Comparison of ENCODE assay signal across 8 mouse cellular contexts in the genomic region with DNA sequence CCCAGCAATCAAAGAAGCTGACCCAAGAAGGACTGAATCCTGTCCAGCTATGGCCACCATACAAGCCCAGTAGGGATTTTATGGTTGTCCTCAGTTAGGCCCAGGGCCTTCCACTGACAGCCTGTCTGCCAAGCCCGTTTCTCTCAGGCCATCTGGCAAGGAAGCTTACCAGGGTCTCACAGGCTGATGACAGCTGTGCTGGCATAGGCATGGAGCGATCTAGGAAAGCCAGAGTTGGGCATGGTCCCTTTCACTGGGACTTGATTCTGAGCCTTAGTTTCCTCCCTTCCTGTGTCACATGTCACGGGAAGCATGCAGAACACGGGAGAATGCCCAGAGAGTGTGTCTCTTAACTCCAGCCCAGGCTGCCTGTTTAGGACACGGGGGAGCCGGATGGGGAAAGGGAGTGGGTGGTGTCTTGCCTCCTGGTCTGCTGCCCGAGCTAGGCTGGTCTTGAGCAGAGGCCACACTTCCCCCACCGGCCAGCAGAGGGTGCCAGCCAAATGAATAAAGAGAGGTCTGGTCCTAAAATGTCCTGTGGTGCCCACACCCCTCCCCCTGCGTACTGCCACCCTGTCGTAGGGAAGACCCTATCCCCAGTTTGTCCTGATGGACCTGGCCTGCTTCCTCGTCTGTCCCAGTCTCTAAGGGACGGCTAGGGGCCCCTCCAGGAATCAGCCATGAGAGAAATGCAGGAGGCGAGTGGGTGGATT. TPM values are rescaled to one million over a fixed set of nuclear protein-coding genes. Genes with fewer than 3 reads are reported as not detected.
A peak's percentile ranks its signal among the peaks of the same experiment; 100 is the strongest.
DNase-seq lines count a peak whose midpoint lies in the region; ATAC-seq and TF ChIP-seq lines count a peak whose summit lies in the region.

No protein-coding gene starts in this region.

- no peak for TF ChIP-seq POLR2A in MEL (IDR thresholded peaks at IDR 0.05; ENCODE audit: control insufficient read depth in 1 of 2, insufficient read depth in 1 of 2, low read depth in 1 of 2, low read length in 2 of 2, poor library complexity in 1 of 2)

- no peak overlapping the region for H3K9ac ChIP-seq in MEL (ENCODE audit: control insufficient read depth, low read depth, low read length, poor library complexity, severe bottlenecking)
- 0 out of 2 replicates have a peak overlapping the region, but pooled peaks have one; percentile 37 for H3K9ac ChIP-seq in forebrain, embryonic 16.5 days (replicated peaks; ENCODE audit: low read depth, low read length)

- TF ChIP-seq CTCF in MEL (IDR thresholded peaks at IDR 0.05 in 2 of 3, conservative IDR thresholded peaks at IDR 0.05 in 1 of 3; ENCODE audit: control insufficient read depth in 1 of 3, insufficient read depth in 1 of 3, low read depth in 2 of 3, low read length in 3 of 3, poor library complexity in 1 of 3, severe bottlenecking in 1 of 3), result peak; percentile 57 to 82 (median 65)

- peak; percentile 40 for DNase-seq in MEL (ENCODE audit: low read depth, low spot score)
- peak; percentile 54 for DNase-seq in c-Kit-positive CD71-negative TER-119-negative erythroid progenitor cells, embryonic 14.5 days (ENCODE audit: low read depth)
- peak; percentile 85 for DNase-seq in heart, postnatal 4 days
- peak; percentile 49 for DNase-seq in layer of hippocampus, adult 9-10 months (ENCODE audit: low spot score)
- peak; percentile 87 for DNase-seq in lung, postnatal 10 days
- peak; percentile 86 for DNase-seq in retina, postnatal 1 day
- DNase-seq in urinary bladder, postnatal 4 days (ENCODE audit: low spot score in 2 of 2), result peak; percentile 63 to 79

- 29% methylated on average over 13 of the region's 13 CpGs for WGBS in forebrain, embryonic 16.5 days

- no peaks in the 10 kb centered on the region for H3K36me3 ChIP-seq in MEL (ENCODE audit: control insufficient read depth in 1 of 2, insufficient read depth in 2 of 2, low read length in 2 of 2)
- H3K36me3 ChIP-seq in forebrain, embryonic 16.5 days (ENCODE audit: control insufficient read depth, insufficient read depth), result 0 out of 2 replicates have a peak, but pooled peaks cover 2% of the 10 kb centered on the region

- no peak overlapping the region for H3K27ac ChIP-seq in MEL (ENCODE audit: control insufficient read depth, low read depth, low read length)
- H3K27ac ChIP-seq in forebrain, embryonic 16.5 days (ENCODE audit: low read length), result no peak overlapping the region; the same call in 1 of the 2 replicates

- no peaks in the 10 kb centered on the region for H3K4me1 ChIP-seq in MEL (ENCODE audit: control insufficient read depth in 1 of 2, insufficient read depth in 2 of 2, low read length in 2 of 2)
- H3K4me1 ChIP-seq in forebrain, embryonic 16.5 days (replicated peaks; ENCODE audit: control insufficient read depth, insufficient read depth, low read length), result peaks cover 23% of the 10 kb centered on the region

- no peaks in the 10 kb centered on the region for H3K9me3 ChIP-seq in MEL (replicated peaks; ENCODE audit: insufficient read depth, low read length)
- H3K9me3 ChIP-seq in forebrain, embryonic 16.5 days (ENCODE audit: control insufficient read depth, low read length), result no peaks in the 10 kb centered on the region

- TF ChIP-seq EP300 in MEL (IDR thresholded peaks at IDR 0.05; ENCODE audit: low read depth in 1 of 2, low read length in 2 of 2), result no peak

- no peaks in the 10 kb centered on the region for H3K79me2 ChIP-seq in MEL (ENCODE audit: control insufficient read depth, insufficient read depth, low read length, poor library complexity)

- TF ChIP-seq RAD21 in MEL (IDR thresholded peaks at IDR 0.05; ENCODE audit: low read depth, low read length), result peak; percentile 60

- ATAC-seq in forebrain, embryonic 16.5 days, result peak; percentile 54

- H3K4me2 ChIP-seq in forebrain, embryonic 16.5 days (ENCODE audit: low read length), result no peak overlapping the region

- no peak overlapping the region for H3K4me3 ChIP-seq in MEL (ENCODE audit: control insufficient read depth in 1 of 2, insufficient read depth in 1 of 2, low read depth in 2 of 2, low read length in 2 of 2)
- H3K4me3 ChIP-seq in forebrain, embryonic 16.5 days (replicated peaks; ENCODE audit: low read length), result no peak overlapping the region

- H3K27me3 ChIP-seq in MEL (ENCODE audit: control insufficient read depth in 1 of 2, insufficient read depth in 2 of 2, low read length in 2 of 2), result no peaks in the 10 kb centered on the region
- H3K27me3 ChIP-seq in forebrain, embryonic 16.5 days (replicated peaks; ENCODE audit: control insufficient read depth, insufficient read depth, low read length), result no peaks in the 10 kb centered on the region

TF ChIP-seq in MEL, 35 proteins besides CTCF, POLR2A, EP300 and RAD21:
- TF ChIP-seq CHD2 (IDR thresholded peaks at IDR 0.05; ENCODE audit: low read length) (no peak), ZC3H11A (IDR thresholded peaks at IDR 0.05; ENCODE audit: low read depth, low read length) (peak; percentile 32; the same call in 1 of the 2 replicates), RCOR1 (IDR thresholded peaks at IDR 0.05; ENCODE audit: low read depth, low read length) (no peak), POLR2AphosphoS5 (IDR thresholded peaks at IDR 0.05; ENCODE audit: borderline replicate concordance, low read depth, low read length) (no peak), USF2 (IDR thresholded peaks at IDR 0.05; ENCODE audit: borderline replicate concordance in 1 of 2, insufficient read depth in 1 of 2, low read depth in 1 of 2, low read length in 2 of 2) (no peak), MYB (IDR thresholded peaks at IDR 0.05; ENCODE audit: low read depth, low read length) (no peak), GATA1 (IDR thresholded peaks at IDR 0.05; ENCODE audit: low read depth, low read length) (no peak), ELF1 (IDR thresholded peaks at IDR 0.05; ENCODE audit: low read depth, low read length) (no peak), JUND (IDR thresholded peaks at IDR 0.05; ENCODE audit: low read depth, low read length) (no peak), SIN3A (IDR thresholded peaks at IDR 0.05; ENCODE audit: low read length) (no peak), TCF12 (IDR thresholded peaks at IDR 0.05; ENCODE audit: low read depth, low read length) (no peak), SMC3 (IDR thresholded peaks at IDR 0.05; ENCODE audit: low read depth, low read length) (peak; percentile 53), CHD1 (IDR thresholded peaks at IDR 0.05; ENCODE audit: low read depth, low read length) (no peak)

RNA-seq across cellular contexts. Expression of gene Ccnk, which starts 29.5 kb away (rescaled TPM):
- total RNA-seq in MEL (2012; rRNA removed), result 7.6 and 8.9 TPM in 2 replicates
- 10 to 100 TPM; 62.8 to 69.6 TPM for polyA plus RNA-seq in MEL (2012; ENCODE audit: insufficient read depth in 1 of 2, insufficient read length in 2 of 2, low read depth in 1 of 2, low replicate concordance in 2 of 2, missing spikeins in 1 of 2)
- 3.1 and 3.2 TPM in 2 replicates for polyA plus RNA-seq in forebrain, embryonic 16.5 days (2015; fragmentation: Nextera tagmentation; extraction: Ambion mirVana)
- total RNA-seq in heart, postnatal 4 days (2021), result 10 to 100 TPM; 30.5 to 32.8 TPM

RNA-seq across cellular contexts. Expression of gene Setd3, which starts 29.8 kb away (rescaled TPM):
- 38.4 and 40.1 TPM in 2 replicates for total RNA-seq in MEL (2012; rRNA removed)
- 10 to 100 TPM in 1 of 2 experiments, not detected in 1; 59.9 TPM for polyA plus RNA-seq in MEL (2012; ENCODE audit: insufficient read depth in 1 of 2, insufficient read length in 2 of 2, low read depth in 1 of 2, low replicate concordance in 2 of 2, missing spikeins in 1 of 2)
- 104 and 116 TPM in 2 replicates for polyA plus RNA-seq in forebrain, embryonic 16.5 days (2015; fragmentation: Nextera tagmentation; extraction: Ambion mirVana)
- 10 to 100 TPM; 74.9 to 75.7 TPM for total RNA-seq in heart, postnatal 4 days (2021)
